Mouse (Mus musculus) frontal cortex, postnatal 36 days (tissue): ENCODE measurements around the gene Vegfb.

Experiments used
- DNase-seq, 2 experiments: peaks; one replicate each; pipeline ENCODE4 v3.0.0; 2022; ENCODE audit warnings: low spot score in 2 of 2

Vegfb gene

GRCm38 (mm10) chr19:6941372-6942248 lies 45.8 kb downstream of the Vegfb start, which contains the start of gene Bad:
Gene Bad (plus strand): TSS chr19:6941861.
- DNase-seq: peak; percentile 94

DNA sequence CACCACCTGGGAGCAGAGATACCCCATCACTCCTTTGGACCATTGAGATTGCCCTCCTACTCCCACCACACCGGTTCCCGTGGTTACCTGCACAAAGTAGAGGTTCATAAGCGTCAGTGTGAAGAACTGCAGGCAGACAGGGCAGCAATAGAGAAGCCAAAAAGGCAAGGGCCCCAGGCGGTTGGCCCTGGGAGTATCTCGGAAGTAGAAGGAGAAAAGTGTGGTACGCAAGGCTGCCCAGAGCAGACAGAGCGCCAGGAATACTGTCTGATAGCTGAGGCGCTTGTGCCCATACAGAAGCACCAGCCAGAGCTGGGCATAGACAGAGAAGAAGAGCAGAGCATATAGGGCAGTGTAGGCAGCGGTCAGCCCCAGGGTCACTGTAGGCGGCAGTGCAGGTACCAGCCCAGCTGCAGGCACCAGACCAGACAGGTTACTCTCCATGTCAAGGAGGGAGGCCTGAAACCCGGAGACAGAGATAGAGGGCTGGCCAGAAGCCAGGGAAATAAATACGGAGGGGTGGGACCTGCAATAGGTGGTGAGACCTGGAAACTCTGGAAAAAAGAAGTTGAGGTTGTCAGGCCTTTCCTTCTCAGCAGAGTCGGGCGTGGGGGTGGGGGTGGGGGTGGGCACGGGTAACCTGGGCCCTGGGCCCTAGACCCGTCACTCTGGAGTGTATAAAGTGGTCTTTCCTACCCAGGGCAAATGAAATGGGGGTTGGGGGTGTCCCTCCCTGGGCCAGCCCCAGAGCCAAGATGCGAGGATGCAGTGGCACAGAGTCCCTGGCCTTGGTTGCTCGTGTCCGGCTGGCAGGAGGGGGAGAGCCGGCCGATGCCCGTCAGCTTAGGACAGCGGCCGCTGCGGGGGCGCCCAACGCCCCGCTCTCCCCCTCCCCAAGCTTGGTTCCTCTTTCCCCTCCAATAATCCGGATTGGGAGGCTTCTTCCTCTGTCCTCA lies 46.8 kb downstream of the Vegfb start:
- no peak for DNase-seq

DNA sequence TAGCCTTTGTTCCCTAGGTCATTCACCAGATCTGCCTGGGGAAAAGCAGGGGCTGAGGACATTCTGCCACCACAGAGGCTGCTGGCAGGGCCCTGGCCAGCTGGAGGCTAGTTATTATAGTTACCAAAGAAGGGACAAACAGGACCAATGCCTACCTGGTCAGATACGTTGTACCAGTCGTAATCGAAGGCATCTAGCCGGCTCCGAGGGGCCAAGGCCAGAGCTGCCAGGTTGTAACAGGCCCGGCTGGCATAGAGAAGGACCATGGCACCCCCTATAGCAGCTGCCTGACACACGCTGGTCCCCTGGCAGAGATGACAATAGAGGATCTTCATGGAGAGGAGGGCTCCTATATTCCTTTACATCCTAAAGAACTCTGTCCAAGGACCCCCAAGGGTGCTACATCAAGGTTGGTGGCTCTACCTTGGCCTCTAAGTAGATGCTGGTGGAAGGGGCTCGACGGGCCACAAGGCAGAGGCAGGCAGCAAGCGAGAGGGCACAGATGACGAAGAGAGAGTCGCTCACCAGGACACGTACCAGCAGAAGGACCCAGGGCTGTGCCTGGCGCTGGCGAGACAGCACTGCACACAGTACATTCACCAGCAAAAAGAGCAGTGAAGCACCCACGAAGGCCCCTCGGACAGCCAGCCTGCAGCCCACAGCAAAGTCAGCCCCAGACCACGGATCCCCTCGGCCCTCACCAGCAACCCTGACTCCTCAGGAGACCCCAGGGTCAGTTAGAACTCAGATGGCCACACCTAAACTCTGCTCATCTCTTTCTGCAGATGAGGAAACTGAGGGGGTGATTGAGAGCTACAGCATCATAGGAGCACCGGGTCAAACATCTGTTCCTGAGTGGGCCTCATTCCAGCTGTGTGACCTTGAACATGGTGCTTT lies 48.1 kb downstream of the Vegfb start:
- no peak for DNase-seq

DNA sequence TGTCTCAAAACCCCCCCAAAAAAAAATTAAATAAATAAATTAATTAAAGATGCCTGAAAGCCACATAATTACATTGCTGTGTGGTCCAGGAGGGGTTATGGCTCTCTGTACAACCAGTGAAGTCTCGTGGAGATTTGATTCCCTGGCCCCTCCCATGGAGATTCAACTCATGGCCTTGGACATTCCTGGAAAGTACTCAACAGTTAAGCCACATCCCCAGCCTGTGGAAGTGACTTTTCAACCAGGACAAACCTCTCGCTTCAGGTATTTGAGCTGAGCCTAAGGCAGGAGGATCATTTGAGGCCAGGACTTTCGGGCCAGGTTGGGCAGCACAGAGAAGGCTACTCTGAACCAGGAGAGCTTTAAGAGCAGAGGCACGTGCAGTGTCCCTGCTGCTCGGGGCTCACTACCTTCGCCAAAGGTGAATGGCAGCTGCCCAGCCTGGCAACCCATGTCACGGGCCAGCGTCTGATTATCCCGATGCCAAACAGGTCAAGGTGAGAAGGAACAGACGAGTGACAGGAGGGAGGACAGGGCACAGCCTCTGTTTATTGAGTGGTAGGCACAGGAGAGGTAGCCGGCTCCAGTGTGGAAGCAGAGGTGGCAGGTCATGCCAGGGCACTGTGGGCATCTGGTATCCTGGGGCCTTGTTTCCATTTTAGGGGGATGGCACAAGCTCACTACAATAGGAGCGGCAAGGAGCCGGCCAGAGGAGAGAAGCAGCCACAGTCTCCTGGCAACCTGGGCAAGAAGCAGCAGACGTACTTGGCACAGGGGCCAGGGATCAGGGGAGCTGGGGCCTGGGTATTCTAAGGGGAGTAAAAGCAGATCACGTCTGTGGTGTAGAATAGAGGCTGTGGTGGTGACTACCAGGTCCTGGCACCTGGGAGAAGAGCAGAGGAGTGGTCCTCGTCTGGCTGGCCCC lies 49.6 kb downstream of the Vegfb start:
- no peak for DNase-seq

DNA sequence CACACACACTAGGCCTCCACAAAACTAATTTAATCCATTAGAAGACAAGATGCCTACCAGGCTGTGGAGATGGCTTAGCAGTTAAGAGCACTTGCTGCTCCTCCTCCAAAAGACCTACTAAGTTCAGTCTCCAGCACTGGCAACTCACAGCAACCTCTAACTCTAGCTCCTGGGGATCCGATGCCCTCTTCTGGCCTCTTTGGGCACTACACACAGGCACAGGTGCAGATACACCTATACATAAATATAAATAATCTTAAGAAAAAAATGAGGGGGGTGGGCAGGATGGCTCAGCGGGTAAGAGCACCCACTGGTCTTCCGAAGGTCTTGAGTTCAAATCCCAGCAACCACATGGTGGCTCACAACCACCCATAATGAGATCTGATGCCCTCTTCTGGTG lies 51.2 kb downstream of the Vegfb start:
- DNase-seq: no peak

DNA sequence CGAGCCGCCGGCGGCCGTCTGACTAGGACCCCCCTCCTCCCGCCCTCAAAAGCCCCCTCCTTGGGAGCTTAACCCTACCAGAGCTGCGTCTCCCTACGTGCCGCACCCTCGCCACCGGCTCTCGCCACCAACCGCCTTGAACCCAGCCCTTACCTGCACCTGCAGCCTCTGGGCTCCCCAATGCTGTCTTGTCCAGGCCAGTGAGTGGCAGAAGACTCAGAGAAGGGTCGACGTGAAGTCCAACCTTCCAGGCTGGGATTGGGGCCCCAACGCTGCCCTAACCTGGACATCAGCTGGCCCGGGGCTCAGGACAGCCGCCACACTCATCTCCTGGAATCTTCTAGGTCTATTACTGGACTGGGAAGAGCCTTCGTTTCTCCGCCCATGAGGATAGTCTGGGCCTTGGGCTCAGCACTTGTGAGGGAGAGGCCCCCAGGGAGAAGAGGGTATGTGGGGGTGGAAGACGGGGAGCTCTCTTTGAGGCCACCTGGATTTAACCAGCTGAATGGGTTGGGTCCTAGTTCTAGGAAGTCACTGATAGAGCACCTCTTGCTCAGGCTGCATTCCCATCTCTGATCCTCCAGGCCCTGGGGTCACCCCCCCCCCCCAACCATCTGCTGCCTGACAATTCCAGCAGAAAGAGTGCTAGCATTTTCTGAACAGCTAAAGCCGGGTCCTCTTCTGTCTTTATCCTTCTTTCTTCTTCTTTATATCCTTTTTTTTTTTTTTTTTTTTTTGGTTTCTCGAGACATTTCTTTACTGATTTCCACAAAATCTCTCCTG lies 53.1 kb downstream of the Vegfb start, which contains the start of gene Kcnk4:
Gene Kcnk4, minus strand, starts transcription at position 321 of the 783 bp plus-strand sequence.
- DNase-seq: no peak

GRCm38 (mm10) chr19:6933436-6934194 lies 53.8 kb downstream of the Vegfb start:
- DNase-seq: peak; percentile 71 to 72

DNA sequence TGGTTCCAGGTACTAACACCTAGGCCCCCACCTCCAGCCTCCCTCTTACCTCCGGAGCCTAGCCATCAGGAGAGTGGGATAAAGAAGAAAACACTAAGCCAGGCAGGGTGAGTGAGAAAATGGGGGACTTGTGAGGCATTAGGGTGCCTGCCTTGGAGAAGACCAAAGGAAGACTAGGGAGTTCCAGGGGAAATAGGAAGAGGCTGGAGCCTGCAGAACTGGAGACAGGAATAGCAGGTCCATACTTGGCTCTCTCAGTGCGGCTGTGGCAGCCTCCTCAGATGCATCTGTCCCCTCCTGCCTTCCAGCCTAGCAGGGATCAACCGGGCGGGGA lies 54.4 kb downstream of the Vegfb start:
- DNase-seq: no peak
